Mouse (Mus musculus): ENCODE data around the gene Aldh3b1.

Gene Aldh3b1

DNA sequence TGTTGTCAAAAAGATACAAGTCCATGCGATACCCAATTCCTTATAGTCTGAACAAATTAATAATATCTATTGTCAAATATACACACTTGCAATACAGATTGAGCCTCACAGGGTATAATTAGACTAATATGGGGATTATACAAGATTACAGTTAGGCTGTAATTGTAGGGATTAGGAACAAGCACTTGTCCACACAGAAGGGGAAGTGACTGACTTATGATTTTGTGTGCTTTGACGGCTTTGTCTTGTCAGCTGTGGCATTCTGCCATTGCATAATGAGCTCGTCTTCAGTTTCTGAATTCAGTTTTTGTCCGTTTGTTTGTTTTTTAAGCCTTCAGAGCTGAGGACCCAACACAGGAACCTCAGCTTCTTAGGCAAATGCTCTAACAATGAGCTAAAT lies 47.4 kb downstream of the Aldh3b1 start:
- DNase-seq (ENCODE audit: low read depth, low spot score), result no peak

DNA sequence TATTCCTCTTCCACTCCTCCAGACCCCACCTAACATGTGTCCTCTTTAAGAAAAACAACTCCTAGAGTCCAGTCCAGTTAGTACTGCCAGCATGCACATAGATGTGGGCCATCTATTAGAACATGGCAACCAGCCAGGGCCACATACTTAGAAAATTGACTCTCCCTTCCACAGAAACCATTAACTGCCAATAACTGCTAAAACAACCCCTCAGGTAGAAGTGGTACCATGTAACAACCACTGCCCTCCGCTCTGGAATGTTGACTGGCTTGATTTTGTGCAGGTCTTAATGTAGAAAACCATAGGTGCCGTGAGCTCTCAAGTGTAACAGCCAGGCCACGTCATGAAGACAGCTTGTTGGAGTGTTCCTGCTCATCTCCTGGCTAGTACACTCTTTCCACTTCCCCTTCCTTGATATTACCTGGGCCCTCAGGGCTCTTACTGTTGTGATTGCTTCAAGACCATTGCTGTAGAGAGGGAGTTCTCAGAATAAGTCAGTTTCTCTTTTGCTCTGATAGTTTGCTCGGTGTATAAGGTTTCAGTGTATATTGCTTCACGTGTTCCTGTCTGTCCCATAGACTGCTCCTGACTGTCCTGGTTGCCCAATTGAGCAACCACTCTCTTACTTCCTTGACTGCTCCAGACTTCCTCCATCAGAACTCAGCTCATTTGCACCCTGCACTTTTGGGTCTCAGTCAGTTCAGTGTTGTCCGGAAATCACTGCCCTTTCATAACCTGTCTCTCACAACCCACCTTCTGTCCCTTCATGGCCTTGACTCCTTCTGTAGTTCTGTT lies 49.4 kb downstream of the Aldh3b1 start:
- DNase-seq (ENCODE audit: low read depth, low spot score), result no peak

DNA sequence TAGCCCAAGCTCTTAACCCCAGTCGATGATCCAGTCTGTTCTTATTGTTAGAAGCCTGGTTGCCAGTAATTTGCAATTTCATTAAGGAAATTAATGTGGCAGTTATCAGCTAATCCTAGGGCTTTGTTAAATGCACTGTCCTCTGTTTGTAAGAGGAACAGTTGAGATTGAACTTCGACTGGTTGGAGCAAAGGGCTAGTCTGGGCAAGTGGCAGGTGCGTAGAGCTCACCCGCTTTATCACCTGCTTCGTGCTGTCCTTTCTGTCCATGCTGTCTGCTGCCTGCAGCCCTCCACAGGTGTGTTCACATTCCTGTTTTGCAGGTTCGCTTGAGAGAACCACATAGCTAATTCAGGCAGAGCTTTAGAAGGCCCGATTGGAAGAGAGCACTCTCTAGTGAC lies 54.6 kb downstream of the Aldh3b1 start:
- no peak for DNase-seq (ENCODE audit: low read depth, low spot score)

DNA sequence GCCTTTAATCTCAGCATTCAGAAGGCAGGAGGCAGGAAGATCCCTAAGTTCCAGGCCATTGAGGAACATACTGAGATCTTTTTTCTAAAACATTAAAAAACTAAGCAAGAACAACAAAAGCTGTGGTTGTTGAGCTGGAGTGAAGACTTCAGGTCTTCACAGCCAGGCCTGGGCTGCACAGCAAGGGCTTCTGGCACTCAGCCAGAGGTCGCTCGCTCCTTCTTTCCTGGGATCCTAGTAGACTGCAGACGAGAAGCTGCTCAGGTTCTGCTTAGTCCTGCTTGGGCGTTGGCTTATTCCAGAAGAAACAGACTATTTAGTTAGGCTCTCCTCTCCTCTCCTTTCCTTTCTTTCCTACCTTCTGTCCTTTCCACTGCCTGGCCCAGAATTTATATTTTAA lies 57.2 kb downstream of the Aldh3b1 start:
- DNase-seq (ENCODE audit: low read depth, low spot score), result no peak

DNA sequence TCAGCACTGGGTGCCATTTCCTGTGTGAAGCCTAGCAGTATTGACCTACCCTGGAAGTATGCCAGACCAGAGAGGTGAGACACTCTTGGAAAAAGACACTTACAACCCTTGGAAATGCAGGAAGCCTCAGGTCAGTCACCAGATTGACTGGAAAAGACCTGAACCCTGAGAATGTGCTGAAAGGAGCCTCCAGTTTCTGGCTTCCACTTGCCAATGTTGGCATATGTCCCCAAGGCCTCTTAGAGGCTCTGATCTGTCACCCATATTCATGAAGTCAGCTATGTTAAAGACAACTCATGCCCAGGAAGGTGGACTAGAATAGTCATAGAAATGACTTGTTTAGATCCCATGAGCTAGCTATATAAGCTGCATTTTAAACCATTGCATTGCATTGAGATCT lies 58.1 kb downstream of the Aldh3b1 start:
- no peak for DNase-seq (ENCODE audit: low read depth, low spot score)

DNA sequence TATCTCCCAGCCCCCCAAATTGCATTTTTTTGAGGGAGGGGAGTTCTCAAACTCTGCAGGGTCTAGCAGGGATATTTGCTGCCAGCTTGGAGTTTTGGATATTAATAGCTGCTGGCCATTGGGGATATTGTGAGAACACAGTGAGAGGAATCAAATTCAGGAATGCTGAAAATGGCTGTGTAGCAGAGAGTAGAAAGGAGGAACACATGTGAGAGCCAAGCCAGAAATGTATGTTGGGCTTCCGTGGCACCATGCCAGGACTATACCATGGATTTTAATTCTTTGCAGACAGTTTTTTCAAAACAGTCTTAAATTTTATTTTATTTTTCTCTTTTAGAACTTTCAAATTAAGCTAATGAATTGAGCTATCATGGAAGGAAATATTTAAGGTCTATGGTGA lies 61.3 kb downstream of the Aldh3b1 start:
- no peak for DNase-seq (ENCODE audit: low read depth, low spot score)

DNA sequence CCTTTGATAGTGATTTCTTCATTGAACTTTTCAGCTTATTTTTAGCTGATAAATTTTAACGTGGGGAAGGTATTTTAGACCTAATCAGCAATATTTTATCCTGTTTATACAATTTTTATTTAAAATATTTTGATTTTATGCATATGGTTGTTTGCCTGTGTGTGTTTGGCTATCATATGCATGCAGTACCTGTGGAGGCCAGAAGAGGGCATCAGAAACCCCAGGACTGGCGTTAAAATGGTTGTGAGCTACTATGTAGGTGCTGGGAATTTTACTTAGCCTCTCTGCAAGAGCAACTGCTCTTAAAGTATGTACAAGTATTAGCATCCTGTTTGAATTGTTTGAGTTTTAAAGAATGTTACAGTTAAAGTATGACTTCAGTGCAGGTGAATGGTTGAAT lies 64.6 kb downstream of the Aldh3b1 start:
- no peak for DNase-seq (ENCODE audit: low read depth, low spot score)

All from retina, adult 2 months (tissue).